Mouse (Mus musculus) cortical plate, adult 2 months (tissue): ENCODE measurements around the gene Cdk5r1.

ENCODE experiments used
- CTCF ChIP-seq: fragments of 200-500 bp; IDR thresholded peaks from 2 replicates; pipeline ENCODE4 v1.5.1; 2011; ENCODE audit warnings: mild to moderate bottlenecking, control low read depth, low read length; ENCODE audit not compliant: insufficient read depth; ENCODE audit errors: extremely low read depth
- POLR2A ChIP-seq: fragments of 200-500 bp; IDR thresholded peaks from 2 replicates; pipeline ENCODE4 v1.6.1; 2011; ENCODE audit warnings: mild to moderate bottlenecking, low read length, control low read depth; ENCODE audit not compliant: insufficient read depth; ENCODE audit errors: extremely low read depth

- TF ChIP-seq CTCF (no peak), POLR2A (no peak)
These were observed 32.3 kb downstream of the Cdk5r1 start for GRCm38 (mm10) chr11:80509176-80509506.
